Mouse (Mus musculus): ENCODE data around the gene Olfm2. TPM values are rescaled to one million over a fixed set of nuclear protein-coding genes. Genes with fewer than 3 reads are reported as not detected.
"Not testable (repeated sequence)": the region's sequence is repeated elsewhere in the genome, so short reads cannot be mapped to it uniquely, and the experiment has no call there.

Gene Olfm2
- total RNA-seq, 2 experiments from 2014 or later: 160 to 193 TPM

DNA sequence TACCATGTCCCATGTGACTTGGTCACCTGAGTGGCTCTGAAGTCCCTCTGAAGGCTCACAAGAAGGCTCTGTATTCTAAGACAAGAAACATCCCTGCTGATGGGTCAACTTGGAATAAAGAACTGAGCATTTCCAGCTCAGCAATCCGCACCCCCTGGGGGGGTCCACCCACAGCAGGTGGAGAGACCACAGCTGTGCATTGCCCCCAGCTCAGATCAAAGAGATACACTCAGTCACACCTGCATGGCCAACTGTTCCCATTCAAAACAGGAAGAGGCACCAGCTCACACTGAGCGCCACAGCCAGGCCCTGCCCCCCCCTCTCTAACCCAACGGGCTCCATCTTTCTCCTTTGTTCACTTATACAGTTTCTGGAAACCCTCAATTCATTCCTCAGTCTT is 109.9 kb downstream of the Olfm2 start:
- intact Hi-C loops (cut with DNase I): no loop called here
- DNase-seq (ENCODE audit: low spot score in 2 of 2): no peak

GRCm38 (mm10) chr9:20635676-20636075 is 110.5 kb downstream of the Olfm2 start:
- DNase-seq (ENCODE audit: low spot score in 2 of 2); intact Hi-C loops (cut with DNase I): not testable (repeated sequence)

GRCm38 (mm10) chr9:20631332-20631731 is 114.8 kb downstream of the Olfm2 start:
- intact Hi-C loops (cut with DNase I): no loop called here
- DNase-seq (ENCODE audit: low spot score in 2 of 2): no peak

Other genes with a start within 250 kb of the Olfm2 start
- gene Zfp266, start 224.9 kb downstream of the Olfm2 start, total RNA-seq (2021): 10 to 100 TPM; 39.8 to 44.1 TPM
- 10 to 100 TPM; 18.5 to 21.2 TPM for gene Zfp846, start 165.1 kb downstream of the Olfm2 start, total RNA-seq (2021)
- 100 to 1,000 TPM; 289 to 334 TPM for gene Ubl5, start 103.5 kb downstream of the Olfm2 start, total RNA-seq (2021)
- gene Fbxl12, start 101.6 kb downstream of the Olfm2 start, total RNA-seq (2021): 10 to 100 TPM; 15.3 to 27.6 TPM
- gene Pin1, start 94.3 kb downstream of the Olfm2 start, total RNA-seq (2021): 10 to 100 TPM; 42.4 to 43.8 TPM
- 1 to 10 TPM; 1.1 to 2.2 TPM for gene Col5a3, start 68.7 kb upstream of the Olfm2 start, total RNA-seq (2021)
- not detected for gene Rdh8, start 72.2 kb upstream of the Olfm2 start, total RNA-seq (2021)
- 10 to 100 TPM; 65.7 to 90.2 TPM for gene A230050P20Rik, start 122.3 kb upstream of the Olfm2 start, total RNA-seq (2021)
- gene Angptl6, start 133.4 kb upstream of the Olfm2 start, total RNA-seq (2021): 10 to 100 TPM; 10.5 to 11.8 TPM
- 10 to 100 TPM; 18.6 to 23.9 TPM for gene Ppan, start 141.8 kb upstream of the Olfm2 start, total RNA-seq (2021)
- gene Eif3g, start 152.3 kb upstream of the Olfm2 start, total RNA-seq (2021): 100 to 1,000 TPM; 120 to 124 TPM
- gene Dnmt1, start 213.5 kb upstream of the Olfm2 start, total RNA-seq (2021): 10 to 100 TPM; 40.1 to 43.0 TPM
- 1 to 10 TPM; 3.0 to 3.6 TPM for gene S1pr2, start 230.4 kb upstream of the Olfm2 start, total RNA-seq (2021)